Comparison of ENCODE assay signal across 15 mouse cellular contexts in genomic region chr15:18032626-18033025, GRCm38 (mm10).
DNase-seq lines count a peak whose midpoint lies in the region; ATAC-seq lines count a peak whose summit lies in the region.
"Had no signal": no experiment of that assay in that cellular context is flagged by ENCODE, and none has a peak within 500 bp of the region (broad histone marks: within the 10 kb centered on the region; RNA-seq: fewer than 3 reads in every experiment).

No protein-coding gene starts in this region.

- intact Hi-C loops in left cerebral cortex, postnatal 10 days (cut with DNase I), result no loop called here
- intact Hi-C loops in left cerebral cortex, postnatal 36 days (cut with DNase I), result no loop called here
- intact Hi-C loops in heart, postnatal 25 days (cut with DNase I), result no loop called here

- DNase-seq in frontal cortex, postnatal 25 days (ENCODE audit: low spot score in 2 of 2), result no peak
- DNase-seq in left cerebral cortex, adult 9 months (ENCODE audit: low spot score in 2 of 2), result peak; percentile 3 to 14
- DNase-seq in left cerebral cortex, postnatal 10 days (ENCODE audit: extremely low spot score in 1 of 2, low spot score in 2 of 2), result no peak
- peak; percentile 55 for DNase-seq in brain, adult 2 months (ENCODE audit: low read depth, low spot score)
- DNase-seq in left cerebral cortex, postnatal 36 days (ENCODE audit: low spot score in 2 of 2), result peak; percentile 19 to 22
- DNase-seq in heart, postnatal 25 days (ENCODE audit: low spot score), result no peak
- DNase-seq: adrenal gland, postnatal 10 days; cerebellum, adult 11-12 months; cerebellum, adult 9-10 months; cerebellum, postnatal 25 days; gastrocnemius, postnatal 36 days; heart, adult 11 months; heart, postnatal 4 days had no signal

- ATAC-seq in frontal cortex, adult (ENCODE audit: low TSS enrichment), result peak; percentile 91
- ATAC-seq: hindbrain, embryonic 16.5 days had no signal

Comparison
In these comparisons a context has a peak if more than half of its experiments do, and no peak if none do; other contexts are left out.
1. DNase-seq: peak in left cerebral cortex, adult 9 months (2 of 2), brain, adult 2 months (single experiment) and left cerebral cortex, postnatal 36 days (2 of 2); none in frontal cortex, postnatal 25 days (0 of 2), left cerebral cortex, postnatal 10 days (0 of 2) and heart, postnatal 25 days (single experiment).